Mouse (Mus musculus) limb, embryonic 14.5 days (tissue): ENCODE data around the gene Slc12a9. TPM values are rescaled to one million over a fixed set of nuclear protein-coding genes. Genes with fewer than 3 reads are reported as not detected.

Experiments
- ATAC-seq: fragments of 200-750 bp; cut with Nextera tagmentation; 2 replicates; pipeline ENCODE4 v1.8.0; 2017; ENCODE audit warnings: low read depth, moderate number of reproducible peaks, moderate TSS enrichment; ENCODE audit not compliant: low FRiP score
- DNase-seq: peaks from one replicate; pipeline ENCODE4 v3.0.0-alpha.2; 2015; ENCODE audit warnings: low spot score
- H3K27ac ChIP-seq: fragments of 300-500 bp; sonication (generic); replicated peaks from 2 replicates; pipeline ENCODE4 v1.5.1; 2014; ENCODE audit warnings: low read depth, mild to moderate bottlenecking, low read length, moderate library complexity, mixed read lengths
- H3K27me3 ChIP-seq: fragments of 300-500 bp; sonication (generic); 2 replicates; pipeline ENCODE4 v1.6.1; 2014; ENCODE audit warnings: low read length, mixed read lengths; ENCODE audit not compliant: control insufficient read depth, insufficient read depth
- H3K36me3 ChIP-seq: fragments of 300-500 bp; sonication (generic); 2 replicates; pipeline ENCODE4 v1.6.1; 2014; ENCODE audit warnings: mild to moderate bottlenecking, low read length, moderate library complexity, mixed read lengths; ENCODE audit not compliant: control insufficient read depth, insufficient read depth
- H3K4me1 ChIP-seq: fragments of 300-500 bp; sonication (generic); 2 replicates; pipeline ENCODE4 v1.6.1; 2014; ENCODE audit warnings: antibody characterized with exemption, low read length, mixed read lengths; ENCODE audit not compliant: control insufficient read depth, insufficient read depth
- H3K4me2 ChIP-seq: fragments of 300-500 bp; sonication (generic); replicated peaks from 2 replicates; pipeline ENCODE4 v1.6.1; 2014; ENCODE audit warnings: low read depth, mild to moderate bottlenecking, low read length, moderate library complexity; ENCODE audit not compliant: severe bottlenecking
- H3K4me3 ChIP-seq: fragments of 300-500 bp; sonication (generic); replicated peaks from 2 replicates; pipeline ENCODE4 v1.5.1; 2014; ENCODE audit warnings: low read length
- H3K9ac ChIP-seq: fragments of 300-500 bp; sonication (generic); 2 replicates; pipeline ENCODE4 v1.6.1; 2014; ENCODE audit warnings: mild to moderate bottlenecking, low read depth, low read length, moderate library complexity; ENCODE audit not compliant: severe bottlenecking
- H3K9me3 ChIP-seq: fragments of 300-500 bp; sonication (generic); 2 replicates; pipeline ENCODE4 v1.6.1; 2016; ENCODE audit warnings: low read length; ENCODE audit not compliant: control insufficient read depth
- POLR2A ChIP-seq: fragments of 200-500 bp; IDR thresholded peaks from 2 replicates; pipeline ENCODE4 v1.8.0; 2012; ENCODE audit warnings: inconsistent platforms, mild to moderate bottlenecking, moderate library complexity, borderline replicate concordance; ENCODE audit not compliant: insufficient read depth, insufficient read length; ENCODE audit errors: extremely low read depth
- WGBS: fragments of 180-500 bp; shearing (Covaris S2); extraction: QIAGEN DNeasy Blood & Tissue Kit; methylation state at CpG from one replicate; pipeline ENCODE4 v1.1.7; 2014; 5-methylcytosine and 5-hydroxymethylcytosine counted together
- polyA plus RNA-seq, 2 experiments: library from polyadenylated mRNA; depleted of rRNA in 1 of 2; stranded (reverse) in 1 of 2; unstranded in 1 of 2; fragments of >200 nt; fragmentation: Nextera tagmentation in 1 of 2; extraction: Ambion mirVana in 1 of 2; gene quantifications; 2 replicates each; pipeline versions ENCODE4 v1.2.1 to v1.2.3; 2012 to 2014

Gene Slc12a9
- polyA plus RNA-seq, 2 experiments, result 8.0 to 20.2 TPM

- Histone ChIP-seq H3K4me3 (no peak overlapping the region), H3K4me2 (peak overlapping the region; percentile 78), H3K4me1 (peaks cover 21% of the 10 kb centered on the region), H3K9me3 (no peaks in the 10 kb centered on the region), H3K27ac (no peak overlapping the region), H3K36me3 (peaks cover 69% of the 10 kb centered on the region), H3K9ac (peak overlapping the region; percentile 32; the same call in 1 of the 2 replicates), H3K27me3 (no peaks in the 10 kb centered on the region)
- DNase-seq, result no peak
- 50% methylated on average over 4 of the region's 4 CpGs for WGBS
- no peak for TF ChIP-seq POLR2A
- ATAC-seq, result no peak
Observed at GRCm38 (mm10) chr5:137304816-137305215, 28.6 kb downstream of the Slc12a9 start.

GRCm38 (mm10) chr5:137304165-137304564 lies 29.2 kb downstream of the Slc12a9 start:
- Histone ChIP-seq H3K4me2 (no peak overlapping the region), H3K27me3 (no peaks in the 10 kb centered on the region), H3K27ac (no peak overlapping the region), H3K4me3 (no peak overlapping the region), H3K36me3 (peaks cover 69% of the 10 kb centered on the region), H3K9me3 (no peaks in the 10 kb centered on the region), H3K4me1 (peaks cover 21% of the 10 kb centered on the region), H3K9ac (0 out of 2 replicates have a peak overlapping the region, but pooled peaks have one; percentile 16)
- DNase-seq (no peak), ATAC-seq (no peak)
- 88% methylated on average over 3 of the region's 3 CpGs for WGBS
- no peak for TF ChIP-seq POLR2A

GRCm38 (mm10) chr5:137303609-137304008 lies 29.8 kb downstream of the Slc12a9 start:
- Histone ChIP-seq H3K9ac (no peak overlapping the region), H3K4me2 (no peak overlapping the region), H3K27me3 (no peaks in the 10 kb centered on the region), H3K4me3 (no peak overlapping the region), H3K27ac (no peak overlapping the region), H3K36me3 (peaks cover 69% of the 10 kb centered on the region), H3K4me1 (peaks cover 21% of the 10 kb centered on the region), H3K9me3 (no peaks in the 10 kb centered on the region)
- TF ChIP-seq POLR2A, result no peak
- WGBS, result 94% methylated on average over 4 of the region's 4 CpGs
- ATAC-seq, result no peak
- DNase-seq, result no peak

DNA sequence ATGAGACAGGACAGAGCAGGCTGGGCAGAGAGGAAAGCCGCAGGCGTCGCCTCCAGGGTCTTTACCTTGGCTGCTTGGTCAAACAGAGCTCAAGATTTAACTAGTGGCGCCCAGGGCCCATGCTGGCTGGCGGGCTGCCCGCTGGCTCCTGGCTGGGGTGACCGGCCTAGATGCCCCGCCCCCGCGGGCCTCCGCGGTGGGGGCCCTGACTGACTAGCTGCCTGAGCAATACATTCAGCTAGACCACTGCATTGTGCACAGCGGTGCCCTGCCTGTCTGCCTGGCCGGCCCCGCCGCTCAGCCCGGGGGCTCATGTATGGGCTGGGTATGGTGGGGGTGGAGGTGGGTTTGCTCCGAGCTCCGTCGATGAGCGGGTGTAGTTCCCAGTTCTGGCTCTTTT lies 32.1 kb downstream of the Slc12a9 start:
- no peak overlapping the region for H3K27ac ChIP-seq
- peaks cover 88% of the 10 kb centered on the region for H3K36me3 ChIP-seq
- H3K4me3 ChIP-seq, result no peak overlapping the region
- H3K27me3 ChIP-seq, result no peaks in the 10 kb centered on the region
- H3K9me3 ChIP-seq, result no peaks in the 10 kb centered on the region
- no peak for TF ChIP-seq POLR2A
- 87% methylated on average over 21 of the region's 21 CpGs for WGBS
- no peak for DNase-seq
- H3K9ac ChIP-seq, result no peak overlapping the region
- H3K4me1 ChIP-seq, result peaks cover 19% of the 10 kb centered on the region
- no peak for ATAC-seq
- H3K4me2 ChIP-seq, result no peak overlapping the region

GRCm38 (mm10) chr5:137299240-137299639 lies 34.2 kb downstream of the Slc12a9 start:
- ATAC-seq, result no peak
- TF ChIP-seq POLR2A, result no peak

DNA sequence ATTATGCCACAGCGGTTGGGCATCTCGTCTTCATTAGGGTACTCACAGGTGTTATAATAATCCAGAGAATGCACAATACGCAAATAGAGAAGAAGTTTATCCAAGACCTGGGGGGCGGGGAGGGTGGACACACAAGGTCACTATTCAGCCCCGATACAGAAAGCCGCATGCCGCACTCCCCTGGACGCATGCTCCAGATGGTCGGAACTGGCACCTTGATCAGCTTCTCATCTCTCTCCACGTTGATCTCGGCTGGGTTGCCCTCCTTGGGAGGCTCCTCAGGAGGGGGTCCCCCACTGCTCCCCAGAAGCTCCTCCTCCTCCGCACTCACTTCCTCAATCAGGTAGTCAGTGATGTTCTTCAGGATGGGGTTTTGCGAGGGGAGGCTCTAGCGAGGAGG lies 36.3 kb downstream of the Slc12a9 start:
- DNase-seq (no peak), ATAC-seq (no peak)
- Histone ChIP-seq H3K4me2 (no peak overlapping the region), H3K9me3 (no peaks in the 10 kb centered on the region), H3K27me3 (0 out of 2 replicates have a peak, but pooled peaks cover 3% of the 10 kb centered on the region), H3K4me1 (peaks cover 17% of the 10 kb centered on the region), H3K4me3 (no peak overlapping the region), H3K9ac (no peak overlapping the region), H3K36me3 (peaks cover 72% of the 10 kb centered on the region), H3K27ac (no peak overlapping the region)
- WGBS, result 93% methylated on average over 14 of the region's 14 CpGs
- no peak for TF ChIP-seq POLR2A

More at GRCm38 (mm10) chr5:137299240-137299639, 34.2 kb downstream of the Slc12a9 start:
- Histone ChIP-seq H3K27ac (no peak overlapping the region), H3K4me1 (peaks cover 11% of the 10 kb centered on the region), H3K4me3 (no peak overlapping the region), H3K9ac (no peak overlapping the region), H3K36me3 (peaks cover 93% of the 10 kb centered on the region), H3K9me3 (no peaks in the 10 kb centered on the region), H3K27me3 (no peaks in the 10 kb centered on the region), H3K4me2 (no peak overlapping the region)
- WGBS, result 90% methylated on average over 7 of the region's 7 CpGs
- no peak for DNase-seq
